Mouse (Mus musculus) liver, embryonic 11.5 days (tissue): ENCODE data around the gene Fkbp15. TPM values are rescaled to one million over a fixed set of nuclear protein-coding genes. Genes with fewer than 3 reads are reported as not detected.

ENCODE experiments used
- ATAC-seq: fragments of 200-750 bp; cut with Nextera tagmentation; replicated peaks from 2 replicates; pipeline ENCODE4 v1.8.0; 2017; ENCODE audit warnings: moderate number of reproducible peaks, mild to moderate bottlenecking, moderate TSS enrichment, moderate library complexity; ENCODE audit not compliant: low FRiP score
- DNase-seq: peaks from one replicate; pipeline ENCODE4 v3.0.0-alpha.2; 2017; ENCODE audit warnings: low spot score
- H3K27ac ChIP-seq: fragments of 300-500 bp; sonication (generic); 2 replicates; pipeline ENCODE4 v1.5.1; 2014; ENCODE audit warnings: mild to moderate bottlenecking, low read depth, low read length, control low read depth
- H3K27me3 ChIP-seq: fragments of 300-500 bp; sonication (generic); replicated peaks from 2 replicates; pipeline ENCODE4 v1.6.1; 2014; ENCODE audit warnings: low read length, mixed read lengths; ENCODE audit not compliant: control insufficient read depth, insufficient read depth
- H3K36me3 ChIP-seq: fragments of 300-500 bp; sonication (generic); 2 replicates; pipeline ENCODE4 v1.6.1; 2014; ENCODE audit warnings: mild to moderate bottlenecking, low read length, moderate library complexity, mixed read lengths; ENCODE audit not compliant: control insufficient read depth, insufficient read depth
- H3K4me1 ChIP-seq: fragments of 300-500 bp; sonication (generic); replicated peaks from 2 replicates; pipeline ENCODE4 v1.6.1; 2014; ENCODE audit warnings: low read length, mixed read lengths; ENCODE audit not compliant: control insufficient read depth, insufficient read depth
- H3K4me2 ChIP-seq: fragments of 300-500 bp; sonication (generic); 2 replicates; pipeline ENCODE4 v1.6.1; 2014; ENCODE audit warnings: mild to moderate bottlenecking, control low read depth, moderate library complexity
- H3K4me3 ChIP-seq: fragments of 300-500 bp; sonication (generic); 2 replicates; pipeline ENCODE4 v1.5.1; 2014; ENCODE audit warnings: low read depth, low read length, control low read depth
- H3K9ac ChIP-seq: fragments of 300-500 bp; sonication (generic); 2 replicates; pipeline ENCODE4 v1.6.1; 2014; ENCODE audit warnings: low read depth, low read length, control low read depth
- H3K9me3 ChIP-seq: fragments of 300-500 bp; sonication (generic); 2 replicates; pipeline ENCODE4 v1.6.1; 2016; ENCODE audit warnings: low read length, inconsistent platforms, mixed read lengths; ENCODE audit not compliant: control insufficient read depth
- WGBS: fragments of 180-500 bp; shearing (Covaris S2); extraction: QIAGEN DNeasy Blood & Tissue Kit; methylation state at CpG from one replicate; pipeline ENCODE4 v1.1.7; 2014; 5-methylcytosine and 5-hydroxymethylcytosine counted together
- polyA plus RNA-seq: library from polyadenylated mRNA; unstranded; fragments of >200 nt; fragmentation: Nextera tagmentation; extraction: Ambion mirVana; gene quantifications from 2 replicates; pipeline ENCODE4 v1.2.1, GENCODE M21; 2014

Gene Fkbp15
- polyA plus RNA-seq, 1 experiment from 2014 or later = 29.9 TPM

DNA sequence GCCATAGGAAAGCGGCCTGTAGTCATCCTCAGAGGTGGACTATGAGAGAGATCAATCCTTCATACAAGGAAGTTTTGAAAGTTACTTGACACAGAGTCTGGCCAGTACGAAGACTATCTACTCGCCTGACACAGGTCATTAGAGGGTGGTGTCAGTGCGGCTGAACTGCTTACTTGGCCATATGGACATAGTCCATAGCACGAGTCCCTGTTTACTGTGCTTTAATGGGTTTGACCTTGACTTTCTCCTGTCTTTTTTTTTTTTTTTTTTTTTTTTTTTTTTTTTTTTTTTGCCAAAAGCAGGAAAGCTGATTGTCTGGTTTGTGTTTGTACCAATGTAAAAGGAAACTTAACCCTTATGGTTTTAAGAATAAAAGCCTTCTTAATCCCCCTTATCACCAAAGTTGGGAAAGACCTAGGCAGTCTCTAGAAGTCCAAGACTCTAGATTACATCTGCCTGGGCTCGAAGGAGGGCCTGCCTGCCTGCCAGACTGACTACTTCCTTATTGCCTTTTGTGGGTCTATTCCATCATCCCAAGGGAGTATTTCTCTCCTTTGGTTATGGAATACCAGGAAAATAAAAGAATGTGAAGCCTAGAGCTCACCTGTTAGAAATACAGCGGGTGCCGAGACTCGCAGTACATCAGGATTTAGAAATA lies 19.5 kb upstream of the Fkbp15 start:
- no peaks in the 10 kb centered on the region for H3K27me3 ChIP-seq
- 74% methylated on average over 9 of the region's 9 CpGs for WGBS
- H3K9me3 ChIP-seq = no peaks in the 10 kb centered on the region
- DNase-seq (no peak), ATAC-seq (no peak)
- no peak overlapping the region for H3K9ac ChIP-seq
- H3K4me3 ChIP-seq = no peak overlapping the region
- H3K36me3 ChIP-seq = no peaks in the 10 kb centered on the region
- H3K4me1 ChIP-seq = peaks cover 8% of the 10 kb centered on the region
- no peak overlapping the region for H3K4me2 ChIP-seq
- H3K27ac ChIP-seq = no peak overlapping the region

DNA sequence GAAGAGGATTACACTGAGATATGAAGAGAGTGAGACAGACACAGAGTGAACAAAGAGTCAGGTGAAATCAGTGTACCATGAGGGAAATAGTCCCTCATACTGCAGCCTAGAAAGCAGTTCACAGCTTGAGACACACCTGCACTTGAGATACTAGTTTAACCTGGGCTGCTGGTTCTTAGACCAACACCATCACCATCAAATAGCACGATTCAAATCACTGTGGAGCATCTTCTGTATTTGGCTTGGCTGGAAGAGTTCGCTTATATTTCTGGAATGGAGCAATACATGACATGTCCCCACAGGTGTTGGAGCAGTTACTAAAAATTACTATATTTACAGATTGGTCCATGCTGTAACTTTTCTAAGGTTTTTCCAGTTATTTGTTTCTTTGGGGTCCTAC lies 15.8 kb upstream of the Fkbp15 start:
- no peak overlapping the region for H3K27ac ChIP-seq
- H3K9ac ChIP-seq = no peak overlapping the region
- WGBS = 82% methylated on average over 2 of the region's 2 CpGs
- H3K9me3 ChIP-seq = no peaks in the 10 kb centered on the region
- ATAC-seq (no peak), DNase-seq (no peak)
- H3K4me3 ChIP-seq = no peak overlapping the region
- no peak overlapping the region for H3K4me2 ChIP-seq
- no peaks in the 10 kb centered on the region for H3K36me3 ChIP-seq
- H3K4me1 ChIP-seq = peaks cover 39% of the 10 kb centered on the region
- H3K27me3 ChIP-seq = no peaks in the 10 kb centered on the region

DNA sequence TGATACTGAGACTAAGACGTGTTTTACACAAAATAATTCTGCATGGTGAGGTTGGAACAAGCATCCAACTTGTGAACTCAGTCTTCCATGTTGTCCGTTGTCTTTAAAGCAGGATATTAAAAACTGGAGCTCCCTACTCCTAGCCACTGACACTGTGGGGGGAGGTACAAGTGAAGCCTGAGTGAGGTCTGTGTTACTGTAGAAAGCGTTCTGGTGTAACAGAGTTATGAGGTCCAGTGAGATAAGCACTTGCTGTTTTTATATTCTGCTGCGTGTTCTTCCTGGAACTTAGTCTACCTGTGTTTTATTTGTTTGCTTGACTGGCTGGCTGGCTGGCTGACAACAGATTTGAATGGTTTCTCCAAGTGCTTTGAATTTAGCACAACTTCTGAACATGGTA lies 14.0 kb upstream of the Fkbp15 start:
- ATAC-seq (peak; percentile 71), DNase-seq (no peak)
- no peak overlapping the region; the same call in 1 of the 2 replicates for H3K27ac ChIP-seq
- H3K9me3 ChIP-seq = no peaks in the 10 kb centered on the region
- peak overlapping the region; percentile 30 for H3K4me2 ChIP-seq
- no peaks in the 10 kb centered on the region for H3K27me3 ChIP-seq
- H3K9ac ChIP-seq = no peak overlapping the region
- H3K36me3 ChIP-seq = no peaks in the 10 kb centered on the region
- WGBS = 53% methylated on average over 4 of the region's 4 CpGs
- peaks cover 52% of the 10 kb centered on the region for H3K4me1 ChIP-seq
- H3K4me3 ChIP-seq = no peak overlapping the region

DNA sequence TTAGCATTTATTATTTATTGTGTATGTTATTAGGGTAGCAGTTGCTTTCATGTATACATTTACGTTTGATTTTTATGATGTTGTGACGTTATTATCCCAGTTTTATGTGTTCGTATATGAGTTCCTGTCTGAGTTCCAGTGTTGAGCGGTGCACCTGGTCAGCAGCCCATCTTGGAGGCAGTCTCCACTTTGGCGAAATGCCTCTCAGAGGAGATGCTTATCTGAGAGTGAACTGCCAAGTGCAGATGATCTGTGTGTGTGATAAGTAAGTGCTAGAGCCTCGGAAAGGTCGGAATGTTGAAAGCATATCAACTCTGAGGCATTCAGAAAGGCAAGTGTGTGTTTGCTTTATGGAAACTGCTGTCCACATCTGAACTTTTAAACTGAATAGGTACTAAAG lies 13.3 kb upstream of the Fkbp15 start:
- H3K9me3 ChIP-seq = no peaks in the 10 kb centered on the region
- no peak for DNase-seq
- H3K36me3 ChIP-seq = no peaks in the 10 kb centered on the region
- H3K4me2 ChIP-seq = no peak overlapping the region
- no peak overlapping the region for H3K27ac ChIP-seq
- ATAC-seq = no peak
- 70% methylated on average over 7 of the region's 7 CpGs for WGBS
- H3K27me3 ChIP-seq = no peaks in the 10 kb centered on the region
- peaks cover 59% of the 10 kb centered on the region for H3K4me1 ChIP-seq
- H3K4me3 ChIP-seq = no peak overlapping the region
- no peak overlapping the region for H3K9ac ChIP-seq

DNA sequence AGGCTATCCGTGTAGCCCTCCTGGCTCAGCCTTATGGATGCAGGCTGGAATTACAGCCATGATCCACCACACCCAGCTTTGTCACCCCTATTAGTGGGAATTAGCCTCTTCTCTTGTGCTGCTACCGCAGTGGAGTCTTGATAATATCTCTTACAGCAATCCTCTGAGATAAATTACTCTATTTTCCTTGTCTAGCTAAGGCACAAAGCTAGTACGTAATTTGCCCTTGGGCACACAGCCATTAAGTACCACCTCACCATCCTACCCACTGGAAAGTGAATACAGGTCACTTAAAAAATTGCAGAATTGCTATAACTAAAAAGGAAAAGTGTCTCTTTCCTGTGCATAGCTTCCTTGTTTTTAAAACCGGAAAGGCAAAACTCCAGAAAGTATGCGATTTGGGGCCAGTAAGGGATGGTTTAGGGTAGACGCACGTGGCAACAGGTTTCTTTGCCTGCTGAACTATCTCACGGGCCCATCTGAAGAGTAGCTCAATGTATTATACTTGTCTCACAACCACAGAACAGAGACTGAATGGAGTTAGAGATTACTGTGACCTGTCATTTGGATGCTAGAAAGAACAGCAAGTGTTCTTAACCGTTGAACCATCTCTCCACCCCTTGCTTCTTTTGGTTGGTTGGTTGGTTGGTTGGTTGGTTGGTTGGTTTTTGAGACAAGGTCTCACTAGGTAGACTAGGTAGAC lies 12.6 kb upstream of the Fkbp15 start:
- DNase-seq (no peak), ATAC-seq (peak; percentile 57)
- 72% methylated on average over 9 of the region's 9 CpGs for WGBS
- Histone ChIP-seq H3K27ac (no peak overlapping the region), H3K36me3 (no peaks in the 10 kb centered on the region), H3K4me2 (no peak overlapping the region; the same call in 1 of the 2 replicates), H3K9ac (no peak overlapping the region), H3K27me3 (no peaks in the 10 kb centered on the region), H3K4me1 (peaks cover 64% of the 10 kb centered on the region), H3K4me3 (no peak overlapping the region), H3K9me3 (no peaks in the 10 kb centered on the region)

DNA sequence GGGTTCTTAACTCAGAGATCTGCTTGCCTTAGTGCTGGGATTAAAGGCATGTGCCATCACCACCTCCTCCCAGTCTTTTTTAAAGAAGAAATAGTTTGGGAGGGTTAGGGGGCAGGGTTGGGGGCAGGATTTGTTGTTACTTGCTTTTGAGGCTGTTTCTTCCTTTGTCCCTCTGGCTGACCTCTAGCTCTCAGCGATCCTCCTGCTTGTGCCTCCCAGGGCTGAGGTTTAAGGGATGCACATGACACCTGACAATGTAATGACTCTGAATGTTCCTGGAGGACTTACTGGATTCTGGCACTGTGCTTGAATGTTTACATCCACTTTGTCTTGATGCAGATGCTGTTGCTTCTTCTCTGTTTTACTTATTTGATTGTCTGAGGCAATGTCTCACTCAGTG lies 12.1 kb upstream of the Fkbp15 start:
- Histone ChIP-seq H3K27me3 (no peaks in the 10 kb centered on the region), H3K9ac (no peak overlapping the region), H3K9me3 (no peaks in the 10 kb centered on the region), H3K36me3 (no peaks in the 10 kb centered on the region), H3K4me3 (no peak overlapping the region), H3K4me1 (peaks cover 70% of the 10 kb centered on the region), H3K4me2 (no peak overlapping the region; the same call in 1 of the 2 replicates), H3K27ac (no peak overlapping the region)
- 57% methylated on average over 1 of the region's 1 CpGs for WGBS
- ATAC-seq (no peak), DNase-seq (no peak)

DNA sequence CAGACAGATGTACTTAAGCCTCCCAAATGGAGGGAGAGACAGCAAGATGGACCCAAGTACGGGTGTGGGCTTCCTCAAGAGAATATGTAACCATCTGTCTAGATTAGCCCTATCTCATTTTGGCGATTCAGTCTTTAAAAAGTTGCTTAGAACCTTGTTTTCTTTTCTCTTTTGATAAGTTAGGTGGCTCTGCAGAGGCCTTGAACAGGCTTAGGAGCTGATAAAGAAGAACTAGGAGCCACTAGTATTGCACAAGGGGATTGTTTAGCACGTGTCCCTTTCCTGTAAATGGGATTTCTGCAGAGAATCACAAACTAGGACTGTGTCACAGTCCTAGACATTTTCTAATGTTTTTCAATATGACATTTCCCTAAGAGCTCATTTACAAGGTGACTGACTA lies 8.7 kb upstream of the Fkbp15 start:
- ATAC-seq (peak; percentile 81), DNase-seq (no peak)
- Histone ChIP-seq H3K36me3 (no peaks in the 10 kb centered on the region), H3K4me2 (peak overlapping the region; percentile 48), H3K27ac (peak overlapping the region; percentile 87), H3K9ac (peak overlapping the region; percentile 34; the same call in 1 of the 2 replicates), H3K27me3 (no peaks in the 10 kb centered on the region), H3K9me3 (no peaks in the 10 kb centered on the region), H3K4me3 (no peak overlapping the region), H3K4me1 (peaks cover 69% of the 10 kb centered on the region)
- 21% methylated on average over 3 of the region's 3 CpGs for WGBS

DNA sequence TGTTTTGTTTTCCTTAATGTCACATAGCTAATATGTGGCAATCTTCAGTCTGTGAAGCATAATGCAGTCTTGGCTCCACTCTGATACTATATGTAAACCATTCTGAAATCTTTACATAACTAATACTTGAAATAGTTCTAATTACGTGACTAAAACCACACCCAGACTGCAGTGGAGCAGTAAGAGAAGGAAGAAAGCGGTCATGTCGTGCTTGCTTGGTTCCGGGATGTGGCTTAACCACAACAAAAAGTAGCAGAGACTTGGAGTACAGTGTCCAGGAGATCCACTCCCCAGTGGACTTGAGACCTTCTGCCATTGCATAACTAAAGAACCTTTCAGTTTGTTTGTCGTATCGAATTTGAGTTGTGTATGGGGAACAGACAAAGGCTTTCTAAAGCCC lies 7.2 kb upstream of the Fkbp15 start:
- Histone ChIP-seq H3K9me3 (no peaks in the 10 kb centered on the region), H3K36me3 (no peaks in the 10 kb centered on the region), H3K27ac (0 out of 2 replicates have a peak overlapping the region, but pooled peaks have one; percentile 38), H3K4me1 (peaks cover 58% of the 10 kb centered on the region), H3K4me3 (no peak overlapping the region), H3K4me2 (peak overlapping the region; percentile 20; the same call in 1 of the 2 replicates), H3K9ac (no peak overlapping the region), H3K27me3 (no peaks in the 10 kb centered on the region)
- ATAC-seq (no peak), DNase-seq (no peak)
- 77% methylated on average over 6 of the region's 6 CpGs for WGBS

DNA sequence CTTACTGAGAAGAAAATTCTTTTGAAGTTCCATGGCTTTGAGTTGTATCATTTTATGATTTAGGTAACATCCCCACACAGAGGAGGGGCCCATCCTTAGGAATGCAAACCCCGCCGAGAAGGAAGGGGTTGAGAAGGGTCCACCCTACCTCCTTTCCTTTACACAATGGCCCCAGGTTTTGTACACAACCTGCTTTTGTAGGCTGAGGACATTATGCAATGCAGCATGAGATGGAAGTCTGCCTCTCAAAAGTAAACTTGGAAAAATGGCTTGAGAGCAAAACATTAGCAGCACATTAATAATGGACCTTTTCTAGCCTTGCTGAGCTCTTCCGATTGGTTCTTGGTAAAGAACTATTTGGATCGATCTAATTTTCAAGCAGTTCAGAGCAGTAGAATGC lies 5.9 kb upstream of the Fkbp15 start:
- H3K36me3 ChIP-seq = no peaks in the 10 kb centered on the region
- H3K27ac ChIP-seq = no peak overlapping the region; the same call in 1 of the 2 replicates
- no peaks in the 10 kb centered on the region for H3K9me3 ChIP-seq
- no peak overlapping the region for H3K4me3 ChIP-seq
- peaks cover 51% of the 10 kb centered on the region for H3K4me1 ChIP-seq
- DNase-seq = no peak
- no peak for ATAC-seq
- H3K9ac ChIP-seq = no peak overlapping the region
- H3K4me2 ChIP-seq = no peak overlapping the region
- H3K27me3 ChIP-seq = no peaks in the 10 kb centered on the region
- 79% methylated on average over 4 of the region's 4 CpGs for WGBS
